Mouse (Mus musculus): ENCODE data around the gene Zmynd8. TPM values are rescaled to one million over a fixed set of nuclear protein-coding genes. Genes with fewer than 3 reads are reported as not detected.

Zmynd8 gene
- total RNA-seq, 1 experiment = 49.7 TPM

- H3K9ac ChIP-seq (ENCODE audit: insufficient read depth, low read depth, low read length, poor library complexity, severe bottlenecking) = no peak overlapping the region
- H3K36me3 ChIP-seq (ENCODE audit: control insufficient read depth, insufficient read depth, low read length, poor library complexity, severe bottlenecking) = peaks cover 19% of the 10 kb centered on the region; the same call in 1 of the 2 replicates
- no peak overlapping the region for H3K4me3 ChIP-seq (ENCODE audit: insufficient read depth in 1 of 2, low read depth in 1 of 2, low read length in 2 of 2, poor library complexity in 1 of 2, severe bottlenecking in 1 of 2)
- peaks cover 3 to 30% of the 10 kb centered on the region in 2 experiments; a peak in 3 of 4 replicates for H3K4me1 ChIP-seq (ENCODE audit: control insufficient read depth in 2 of 2, insufficient read depth in 2 of 2, low read length in 2 of 2, poor library complexity in 1 of 2)
- DNase-seq (ENCODE audit: low read depth, low spot score) = no peak
- no peaks in the 10 kb centered on the region for H3K9me3 ChIP-seq (ENCODE audit: control insufficient read depth, insufficient read depth, low read depth, low read length)
- in situ Hi-C loops (cut with MboI; ENCODE audit: low sequenced_read_pairs in 2 of 2, unreplicated experiment in 2 of 2) = no loop called here
- TF ChIP-seq HCFC1 (IDR thresholded peaks at IDR 0.05; ENCODE audit: borderline replicate concordance, insufficient read depth, low read length) = no peak
- no peak for TF ChIP-seq ZC3H11A (IDR thresholded peaks at IDR 0.05; ENCODE audit: borderline replicate concordance, low read depth, low read length)
- no peak for TF ChIP-seq MAFK (IDR thresholded peaks at IDR 0.05; ENCODE audit: insufficient read depth, low read depth, low read length)
- TF ChIP-seq CHD2 (IDR thresholded peaks at IDR 0.05; ENCODE audit: low read depth, low read length) = no peak
- TF ChIP-seq ZNF384 (IDR thresholded peaks at IDR 0.05; ENCODE audit: low read depth, low read length) = no peak
- H3K27ac ChIP-seq (ENCODE audit: insufficient read depth, low read depth, low read length, poor library complexity, severe bottlenecking) = no peak overlapping the region
Measured at GRCm38 (mm10) chr2:165867549-165867948, 31.3 kb downstream of the Zmynd8 start.

DNA sequence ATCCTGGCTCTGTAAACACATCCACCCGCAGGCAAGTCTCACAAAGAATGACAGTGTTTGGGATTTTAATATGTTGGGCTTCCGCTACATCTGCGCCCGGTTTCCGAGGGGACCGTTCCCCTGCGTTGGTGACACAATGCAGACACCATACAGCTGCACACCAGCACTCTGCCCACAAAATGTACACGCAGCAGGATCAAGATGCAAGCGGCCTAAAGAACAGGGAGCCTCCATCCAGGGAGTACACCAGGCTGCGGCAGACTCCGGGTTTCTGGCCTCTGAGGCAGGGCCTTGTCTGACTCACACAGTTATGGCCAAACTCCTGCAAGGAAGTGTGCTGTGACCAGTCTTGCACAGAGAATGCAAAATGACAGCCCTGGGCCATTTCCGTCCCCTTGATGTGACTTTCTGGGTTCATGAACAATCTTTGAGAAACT lies 31.8 kb downstream of the Zmynd8 start:
- peaks cover 18% of the 10 kb centered on the region; the same call in 1 of the 2 replicates for H3K36me3 ChIP-seq (ENCODE audit: control insufficient read depth, insufficient read depth, low read length, poor library complexity, severe bottlenecking)
- TF ChIP-seq MAFK (IDR thresholded peaks at IDR 0.05; ENCODE audit: insufficient read depth, low read depth, low read length) (no peak), ZC3H11A (IDR thresholded peaks at IDR 0.05; ENCODE audit: borderline replicate concordance, low read depth, low read length) (no peak), CHD2 (IDR thresholded peaks at IDR 0.05; ENCODE audit: low read depth, low read length) (no peak), HCFC1 (IDR thresholded peaks at IDR 0.05; ENCODE audit: borderline replicate concordance, insufficient read depth, low read length) (no peak), ZNF384 (IDR thresholded peaks at IDR 0.05; ENCODE audit: low read depth, low read length) (no peak)
- no peak for DNase-seq (ENCODE audit: low read depth, low spot score)
- H3K27ac ChIP-seq (ENCODE audit: insufficient read depth, low read depth, low read length, poor library complexity, severe bottlenecking) = no peak overlapping the region
- peaks cover 3 to 30% of the 10 kb centered on the region in 2 experiments; a peak in 3 of 4 replicates for H3K4me1 ChIP-seq (ENCODE audit: control insufficient read depth in 2 of 2, insufficient read depth in 2 of 2, low read length in 2 of 2, poor library complexity in 1 of 2)
- in situ Hi-C loops (cut with MboI; ENCODE audit: low sequenced_read_pairs in 2 of 2, unreplicated experiment in 2 of 2) = no loop called here
- H3K9me3 ChIP-seq (ENCODE audit: control insufficient read depth, insufficient read depth, low read depth, low read length) = no peaks in the 10 kb centered on the region
- peak overlapping the region; percentile 2; the same call in 1 of the 2 replicates for H3K9ac ChIP-seq (ENCODE audit: insufficient read depth, low read depth, low read length, poor library complexity, severe bottlenecking)
- no peak overlapping the region for H3K4me3 ChIP-seq (ENCODE audit: insufficient read depth in 1 of 2, low read depth in 1 of 2, low read length in 2 of 2, poor library complexity in 1 of 2, severe bottlenecking in 1 of 2)

- TF ChIP-seq ZNF384 (IDR thresholded peaks at IDR 0.05; ENCODE audit: low read depth, low read length) = no peak
- no peak for TF ChIP-seq ZC3H11A (IDR thresholded peaks at IDR 0.05; ENCODE audit: borderline replicate concordance, low read depth, low read length)
- no peak for TF ChIP-seq CHD2 (IDR thresholded peaks at IDR 0.05; ENCODE audit: low read depth, low read length)
- no peak for TF ChIP-seq MAFK (IDR thresholded peaks at IDR 0.05; ENCODE audit: insufficient read depth, low read depth, low read length)
- no peak for TF ChIP-seq HCFC1 (IDR thresholded peaks at IDR 0.05; ENCODE audit: borderline replicate concordance, insufficient read depth, low read length)
- no peak overlapping the region for H3K9ac ChIP-seq (ENCODE audit: insufficient read depth, low read depth, low read length, poor library complexity, severe bottlenecking)
- H3K9me3 ChIP-seq (ENCODE audit: control insufficient read depth, insufficient read depth, low read depth, low read length) = no peaks in the 10 kb centered on the region
- DNase-seq (ENCODE audit: low read depth, low spot score) = no peak
- no peak overlapping the region for H3K4me3 ChIP-seq (ENCODE audit: insufficient read depth in 1 of 2, low read depth in 1 of 2, low read length in 2 of 2, poor library complexity in 1 of 2, severe bottlenecking in 1 of 2)
- in situ Hi-C loops (cut with MboI; ENCODE audit: low sequenced_read_pairs in 2 of 2, unreplicated experiment in 2 of 2) = no loop called here
- H3K27ac ChIP-seq (ENCODE audit: insufficient read depth, low read depth, low read length, poor library complexity, severe bottlenecking) = no peak overlapping the region
- H3K36me3 ChIP-seq (ENCODE audit: control insufficient read depth, insufficient read depth, low read length, poor library complexity, severe bottlenecking) = peaks cover 15% of the 10 kb centered on the region; the same call in 1 of the 2 replicates
- peaks cover 3 to 30% of the 10 kb centered on the region in 2 experiments; a peak in 3 of 4 replicates for H3K4me1 ChIP-seq (ENCODE audit: control insufficient read depth in 2 of 2, insufficient read depth in 2 of 2, low read length in 2 of 2, poor library complexity in 1 of 2)
Measured at GRCm38 (mm10) chr2:165866412-165866811, 32.4 kb downstream of the Zmynd8 start.

- Histone ChIP-seq H3K9ac (ENCODE audit: insufficient read depth, low read depth, low read length, poor library complexity, severe bottlenecking) (no peak overlapping the region), H3K36me3 (ENCODE audit: control insufficient read depth, insufficient read depth, low read length, poor library complexity, severe bottlenecking) (peaks cover 3% of the 10 kb centered on the region; the same call in 1 of the 2 replicates), H3K27ac (ENCODE audit: insufficient read depth, low read depth, low read length, poor library complexity, severe bottlenecking) (no peak overlapping the region), H3K4me1 (ENCODE audit: control insufficient read depth in 2 of 2, insufficient read depth in 2 of 2, low read length in 2 of 2, poor library complexity in 1 of 2) (peaks cover 3 to 30% of the 10 kb centered on the region in 2 experiments; a peak in 3 of 4 replicates), H3K4me3 (ENCODE audit: insufficient read depth in 1 of 2, low read depth in 1 of 2, low read length in 2 of 2, poor library complexity in 1 of 2, severe bottlenecking in 1 of 2) (no peak overlapping the region), H3K9me3 (ENCODE audit: control insufficient read depth, insufficient read depth, low read depth, low read length) (no peaks in the 10 kb centered on the region)
- no peak for DNase-seq (ENCODE audit: low read depth, low spot score)
- TF ChIP-seq CHD2 (IDR thresholded peaks at IDR 0.05; ENCODE audit: low read depth, low read length) (no peak), ZC3H11A (IDR thresholded peaks at IDR 0.05; ENCODE audit: borderline replicate concordance, low read depth, low read length) (no peak), MAFK (IDR thresholded peaks at IDR 0.05; ENCODE audit: insufficient read depth, low read depth, low read length) (no peak), ZNF384 (IDR thresholded peaks at IDR 0.05; ENCODE audit: low read depth, low read length) (no peak)
- in situ Hi-C loops (cut with MboI; ENCODE audit: low sequenced_read_pairs in 2 of 2, unreplicated experiment in 2 of 2) = no loop called here
Measured at GRCm38 (mm10) chr2:165864769-165865168, 34.0 kb downstream of the Zmynd8 start.

Data from ES-E14 (cell line).